Mouse (Mus musculus) CH12.LX (cell line): ENCODE measurements at regions not wholly inside any gene's neighbourhood (a gene's known extent, or its start where the extent isn't known, plus 50 kb on each side); places are given as distances from the start of the nearest gene placed in this dataset.

Experiments
- CTCF ChIP-seq, 2 experiments: IDR thresholded peaks in 1 of 2; conservative IDR thresholded peaks in 1 of 2; 2 replicates each; pipeline ENCODE4 v1.5.1; 2011 to 2012; ENCODE audit warnings: low read depth in 2 of 2, low read length in 2 of 2, improper control_type of control experiment in 1 of 2, inconsistent platforms in 1 of 2, mild to moderate bottlenecking in 1 of 2, moderate library complexity in 1 of 2
- EP300 ChIP-seq: IDR thresholded peaks from 2 replicates; pipeline ENCODE4 v1.6.1; 2011; ENCODE audit warnings: low read length, improper control_type of control experiment
- HCFC1 ChIP-seq: IDR thresholded peaks from 2 replicates; pipeline ENCODE4 v1.6.1; 2012; ENCODE audit warnings: low read depth, mild to moderate bottlenecking, inconsistent platforms, low read length, improper control_type of control experiment
- IRF4 ChIP-seq: IDR thresholded peaks from 2 replicates; pipeline ENCODE4 v1.6.1; 2014; ENCODE audit warnings: low read depth, mild to moderate bottlenecking, inconsistent platforms, low read length, improper control_type of control experiment
- MAFK ChIP-seq: IDR thresholded peaks from 2 replicates; pipeline ENCODE4 v1.6.1; 2011; ENCODE audit warnings: low read length, improper control_type of control experiment; ENCODE audit not compliant: insufficient replicate concordance
- MXI1 ChIP-seq: IDR thresholded peaks from 2 replicates; pipeline ENCODE4 v1.6.1; 2011; ENCODE audit warnings: mild to moderate bottlenecking, low read depth, low read length, improper control_type of control experiment
- SMC3 ChIP-seq: IDR thresholded peaks from 2 replicates; pipeline ENCODE4 v1.6.1; 2011; ENCODE audit warnings: low read depth, low read length, improper control_type of control experiment
- TBP ChIP-seq: conservative IDR thresholded peaks from 2 replicates; pipeline ENCODE4 v1.6.1; 2011; ENCODE audit warnings: low read depth, low read length, improper control_type of control experiment

- TF ChIP-seq CTCF (conservative IDR thresholded peaks at IDR 0.05 in 1 of 2, IDR thresholded peaks at IDR 0.05 in 1 of 2; ENCODE audit: low read depth in 2 of 2, low read length in 2 of 2) (no peak), TBP (no peak), SMC3 (no peak), MXI1 (no peak), EP300 (no peak), HCFC1 (no peak), MAFK (no peak), IRF4 (no peak)
Observed at GRCm38 (mm10) chr6:107070441-107070840, 270.6 kb upstream of the Crbn start.
